Mouse (Mus musculus): ENCODE results near the gene Myo1e.

DNA sequence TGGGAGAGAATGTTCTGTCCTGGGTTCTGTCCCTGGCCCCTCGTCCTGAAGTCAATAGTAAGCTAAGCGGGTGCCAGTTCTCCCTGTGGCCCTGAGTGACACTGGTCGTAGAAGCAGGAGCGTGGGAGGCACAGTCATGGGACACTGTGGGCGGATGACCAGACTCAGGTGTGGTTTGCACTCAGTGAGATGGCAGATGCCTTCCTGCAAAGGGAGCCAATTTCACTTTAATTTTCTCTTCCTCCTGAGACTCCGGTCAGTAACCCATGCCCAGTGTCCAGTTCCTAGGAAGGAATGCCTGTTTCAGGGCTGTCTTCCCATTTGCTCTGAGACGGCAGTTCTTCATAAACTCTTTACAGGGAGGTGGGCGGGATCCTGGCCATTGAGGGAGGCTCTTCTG lies 36.1 kb downstream of the Myo1e start:
- TF ChIP-seq POLR2A (IDR thresholded peaks at IDR 0.05; ENCODE audit: borderline replicate concordance, control insufficient read depth, low read depth, low read length) (no peak), CTCF (IDR thresholded peaks at IDR 0.05; ENCODE audit: control insufficient read depth, insufficient read depth, low read length) (no peak)
